Mouse (Mus musculus): Measurements from ENCODE around the gene Palm2. TPM values are rescaled to one million over a fixed set of nuclear protein-coding genes. Genes with fewer than 3 reads are reported as not detected.

The Palm2 gene
- polyA plus RNA-seq, 1 experiment from 2014 or later = 1.4 TPM

DNA sequence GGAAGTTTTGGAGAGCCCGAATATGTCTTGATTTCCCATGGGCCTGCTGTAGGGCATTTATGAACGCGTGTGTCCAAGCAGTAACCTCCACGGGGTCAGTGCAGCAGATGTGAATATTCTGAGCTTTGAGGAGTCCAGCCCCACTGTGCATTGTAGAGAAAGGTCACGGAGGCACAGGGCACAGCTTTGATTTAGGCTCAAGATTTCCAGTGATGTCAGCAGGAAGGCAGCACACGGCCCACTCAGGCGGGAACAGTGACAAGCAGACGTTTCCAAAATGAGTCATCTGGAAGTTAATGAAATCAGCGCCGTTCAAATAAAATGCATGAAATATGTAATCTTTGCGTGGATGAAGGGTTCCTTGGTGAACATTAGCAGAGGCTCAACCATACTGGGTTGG is 323.9 kb downstream of the Palm2 start:
- no peak for ATAC-seq (ENCODE audit: insufficient read depth, low FRiP score, low TSS enrichment)

More for the DNA sequence above, 323.9 kb downstream of the Palm2 start:
- DNase-seq (ENCODE audit: low spot score) = no peak
- Histone ChIP-seq H3K27me3 (ENCODE audit: control insufficient read depth, insufficient read depth, low read length) (no peaks in the 10 kb centered on the region), H3K9me3 (ENCODE audit: control insufficient read depth, low read length) (no peaks in the 10 kb centered on the region), H3K27ac (ENCODE audit: low read depth, low read length) (no peak overlapping the region), H3K4me2 (ENCODE audit: low read depth) (no peak overlapping the region), H3K4me1 (ENCODE audit: control insufficient read depth, insufficient read depth, low read length) (no peaks in the 10 kb centered on the region), H3K9ac (ENCODE audit: low read length) (no peak overlapping the region), H3K36me3 (ENCODE audit: control insufficient read depth, insufficient read depth, low read length) (no peaks in the 10 kb centered on the region), H3K4me3 (ENCODE audit: low read depth, low read length) (no peak overlapping the region)
- 50% methylated on average over 11 of the region's 11 CpGs for WGBS

Other genes with a start within 250 kb of the Palm2 start
- gene Ptpn3, start 132.4 kb upstream of the Palm2 start, polyA plus RNA-seq (2014; fragmentation: Nextera tagmentation; extraction: Ambion mirVana) = 2.7 TPM in 2 replicates
- gene Pakap, start 133.9 kb downstream of the Palm2 start, polyA plus RNA-seq (2014; fragmentation: Nextera tagmentation; extraction: Ambion mirVana) = 20.8 and 21.1 TPM in 2 replicates

Data from neural tube, embryonic 11.5 days (tissue).